Mouse (Mus musculus): Measurements from ENCODE around the gene Sema4d. TPM values are rescaled to one million over a fixed set of nuclear protein-coding genes. Genes with fewer than 3 reads are reported as not detected.
"Not testable (repeated sequence)": the region's sequence is repeated elsewhere in the genome, so short reads cannot be mapped to it uniquely, and the experiment has no call there.

Gene Sema4d
- total RNA-seq (2021) = 10 to 100 TPM; 65.8 to 71.3 TPM
- long read RNA-seq, experiment 1, full-length matches to known transcripts = 5 of 36 reads
- long read RNA-seq, experiment 1, partial matches to known transcripts = 9 of 36 reads
- long read RNA-seq, experiment 1, other reads (novel, unspliced or antisense) = 22 of 36 reads
- long read RNA-seq, experiment 2, full-length matches to known transcripts = 2 of 28 reads
- long read RNA-seq, experiment 2, partial matches to known transcripts = 17 of 28 reads
- long read RNA-seq, experiment 2, other reads (novel, unspliced or antisense) = 9 of 28 reads

GRCm38 (mm10) chr13:51793425-51793891 lies at the start of gene Sema4d:
Gene Sema4d, minus strand, starts transcription at chr13:51793747.
- peak; percentile 65 to 75 for DNase-seq (ENCODE audit: low spot score in 2 of 2)

- DNase-seq (ENCODE audit: low spot score in 2 of 2) = no peak
Observed at GRCm38 (mm10) chr13:51843298-51843697, 49.8 kb upstream of the Sema4d start.

- DNase-seq (ENCODE audit: low spot score in 2 of 2) = no peak
Observed at GRCm38 (mm10) chr13:51842773-51843172, 49.2 kb upstream of the Sema4d start.

- no peak for DNase-seq (ENCODE audit: low spot score in 2 of 2)
Observed at GRCm38 (mm10) chr13:51842191-51842590, 48.6 kb upstream of the Sema4d start.

- no peak for DNase-seq (ENCODE audit: low spot score in 2 of 2)
Observed at GRCm38 (mm10) chr13:51841541-51842115, 48.1 kb upstream of the Sema4d start.

- DNase-seq (ENCODE audit: low spot score in 2 of 2) = no peak
Observed at GRCm38 (mm10) chr13:51840702-51841101, 47.2 kb upstream of the Sema4d start.

- DNase-seq (ENCODE audit: low spot score in 2 of 2) = peak; percentile 45 to 48
Observed at GRCm38 (mm10) chr13:51839250-51840026, 45.9 kb upstream of the Sema4d start.

GRCm38 (mm10) chr13:51837402-51837801 lies 43.9 kb upstream of the Sema4d start:
- DNase-seq (ENCODE audit: low spot score in 2 of 2) = no peak

GRCm38 (mm10) chr13:51835208-51835607 lies 41.7 kb upstream of the Sema4d start:
- DNase-seq (ENCODE audit: low spot score in 2 of 2) = not testable (repeated sequence)

GRCm38 (mm10) chr13:51834520-51834919 lies 41.0 kb upstream of the Sema4d start:
- no peak for DNase-seq (ENCODE audit: low spot score in 2 of 2)

GRCm38 (mm10) chr13:51834024-51834423 lies 40.5 kb upstream of the Sema4d start:
- not testable (repeated sequence) for DNase-seq (ENCODE audit: low spot score in 2 of 2)

GRCm38 (mm10) chr13:51833611-51834010 lies 40.1 kb upstream of the Sema4d start:
- DNase-seq (ENCODE audit: low spot score in 2 of 2) = no peak

- DNase-seq (ENCODE audit: low spot score in 2 of 2) = no peak
Observed at GRCm38 (mm10) chr13:51832491-51832890, 38.9 kb upstream of the Sema4d start.

- no peak for DNase-seq (ENCODE audit: low spot score in 2 of 2)
Observed at GRCm38 (mm10) chr13:51830744-51831450, 37.4 kb upstream of the Sema4d start.

GRCm38 (mm10) chr13:51823822-51824495 lies 30.4 kb upstream of the Sema4d start:
- DNase-seq (ENCODE audit: low spot score in 2 of 2) = no peak

- no peak for DNase-seq (ENCODE audit: low spot score in 2 of 2)
Observed at GRCm38 (mm10) chr13:51821988-51822387, 28.4 kb upstream of the Sema4d start.

- DNase-seq (ENCODE audit: low spot score in 2 of 2) = no peak
Observed at GRCm38 (mm10) chr13:51819351-51819750, 25.8 kb upstream of the Sema4d start.

- no peak for DNase-seq (ENCODE audit: low spot score in 2 of 2)
Observed at GRCm38 (mm10) chr13:51818944-51819326, 25.4 kb upstream of the Sema4d start.

GRCm38 (mm10) chr13:51818170-51818943 lies 24.8 kb upstream of the Sema4d start:
- no peak for DNase-seq (ENCODE audit: low spot score in 2 of 2)

GRCm38 (mm10) chr13:51816559-51817041 lies 23.1 kb upstream of the Sema4d start:
- no peak for DNase-seq (ENCODE audit: low spot score in 2 of 2)
